In genomic region chr11:90363821-90364497, GRCm38 (mm10) we compare ENCODE assay signal across 11 mouse cellular contexts. TPM values are rescaled to one million over a fixed set of nuclear protein-coding genes. Genes with fewer than 3 reads are reported as not detected.
DNase-seq lines count a peak whose midpoint lies in the region; ATAC-seq and TF ChIP-seq lines count a peak whose summit lies in the region.
"Had no signal": no experiment of that assay in that cellular context is flagged by ENCODE, and none has a peak within 500 bp of the region (broad histone marks: within the 10 kb centered on the region; RNA-seq: fewer than 3 reads in every experiment).

No protein-coding gene starts in this region.

- intact Hi-C loops in gastrocnemius, adult 2 months (cut with DNase I): loop anchor here (2.0 kb wide), 1 partner anchor 27 kb away; the partner anchor contains the start of gene Hlf

- peak; percentile 94 for ATAC-seq in intestine, embryonic 16.5 days
- peak; percentile 78; the same call in 1 of the 2 replicates for ATAC-seq in stomach, postnatal 0 days (ENCODE audit: low FRiP score, low TSS enrichment)
- ATAC-seq: hindbrain, embryonic 16.5 days had no signal

- TF ChIP-seq EP300 in stomach, postnatal 0 days (optimal IDR thresholded peaks at IDR 0.05): no peak

- no peak overlapping the region for H3K4me3 ChIP-seq in gastrocnemius, adult 2 months
- H3K4me3 ChIP-seq in intestine, embryonic 16.5 days (ENCODE audit: low read length): no peak overlapping the region
- H3K4me3 ChIP-seq in liver, adult 2 months (ENCODE audit: insufficient read depth, low read depth, low read length): no peak overlapping the region
- no peak overlapping the region for H3K4me3 ChIP-seq in stomach, postnatal 0 days (ENCODE audit: low read depth, low read length)
- no peak overlapping the region for H3K4me3 ChIP-seq in midbrain, embryonic 10.5 days

- H3K4me1 ChIP-seq in intestine, embryonic 16.5 days (ENCODE audit: control insufficient read depth, insufficient read depth, low read length): peaks cover 20% of the 10 kb centered on the region
- peaks cover 29% of the 10 kb centered on the region for H3K4me1 ChIP-seq in liver, adult 2 months (ENCODE audit: control insufficient read depth, insufficient read depth, low read length)
- H3K4me1 ChIP-seq in stomach, postnatal 0 days (replicated peaks; ENCODE audit: control insufficient read depth, insufficient read depth): peaks cover 1% of the 10 kb centered on the region; the same call in 1 of the 2 replicates
- H3K4me1 ChIP-seq in midbrain, embryonic 10.5 days: peaks cover 27% of the 10 kb centered on the region

- H3K27me3 ChIP-seq in intestine, embryonic 16.5 days (replicated peaks; ENCODE audit: control insufficient read depth, insufficient read depth, low read length): no peaks in the 10 kb centered on the region
- H3K27me3 ChIP-seq in liver, adult 2 months (ENCODE audit: control insufficient read depth, insufficient read depth, low read length): no peaks in the 10 kb centered on the region
- H3K27me3 ChIP-seq in stomach, postnatal 0 days (ENCODE audit: control insufficient read depth, insufficient read depth, low read length): no peaks in the 10 kb centered on the region
- H3K27me3 ChIP-seq in midbrain, embryonic 10.5 days (ENCODE audit: low read depth, poor library complexity, severe bottlenecking): peaks cover 16% of the 10 kb centered on the region

- H3K9me3 ChIP-seq in intestine, embryonic 16.5 days (ENCODE audit: control insufficient read depth, low read length): no peaks in the 10 kb centered on the region
- H3K9me3 ChIP-seq in stomach, postnatal 0 days (ENCODE audit: control insufficient read depth, low read length): no peaks in the 10 kb centered on the region
- no peaks in the 10 kb centered on the region for H3K9me3 ChIP-seq in midbrain, embryonic 10.5 days (replicated peaks)

- H3K27ac ChIP-seq in gastrocnemius, adult 2 months: no peak overlapping the region; the same call in 1 of the 2 replicates
- no peak overlapping the region for H3K27ac ChIP-seq in intestine, embryonic 16.5 days (ENCODE audit: low read length)
- H3K27ac ChIP-seq in liver, adult 2 months (replicated peaks; ENCODE audit: insufficient read depth, low read depth, low read length): peak overlapping the region; percentile 80
- no peak overlapping the region for H3K27ac ChIP-seq in stomach, postnatal 0 days (replicated peaks)
- no peak overlapping the region for H3K27ac ChIP-seq in midbrain, embryonic 10.5 days (replicated peaks)

- peak; percentile 14 for DNase-seq in gastrocnemius, adult 2 months
- no peak for DNase-seq in gastrocnemius, adult 18-20 months (ENCODE audit: low spot score)
- DNase-seq in liver, adult 2 months (ENCODE audit: extremely low read depth, low read depth, low spot score): peak; percentile 99
- peak; percentile 41 for DNase-seq in stomach, postnatal 0 days (ENCODE audit: low spot score)
- no peak for DNase-seq in midbrain, embryonic 10.5 days (ENCODE audit: low spot score)
- DNase-seq in layer of hippocampus, postnatal 14 days (ENCODE audit: low spot score in 2 of 2): no peak
- DNase-seq in frontal cortex, postnatal 25 days (ENCODE audit: low spot score in 2 of 2): no peak
- DNase-seq: layer of hippocampus, adult 9-11 months had no signal

- H3K36me3 ChIP-seq in intestine, embryonic 16.5 days (ENCODE audit: control insufficient read depth, insufficient read depth, low read length): no peaks in the 10 kb centered on the region
- no peaks in the 10 kb centered on the region for H3K36me3 ChIP-seq in liver, adult 2 months (ENCODE audit: control insufficient read depth, insufficient read depth, low read length)
- no peaks in the 10 kb centered on the region for H3K36me3 ChIP-seq in stomach, postnatal 0 days (ENCODE audit: control insufficient read depth, insufficient read depth, low read length)
- H3K36me3 ChIP-seq in midbrain, embryonic 10.5 days: no peaks in the 10 kb centered on the region
- H3K36me3 ChIP-seq: G1E had no signal

- H3K4me2 ChIP-seq in intestine, embryonic 16.5 days (ENCODE audit: low read depth, low read length): no peak overlapping the region
- H3K4me2 ChIP-seq in stomach, postnatal 0 days (replicated peaks; ENCODE audit: low read depth): no peak overlapping the region

- H3K79me2 ChIP-seq in liver, adult 2 months (ENCODE audit: control insufficient read depth, insufficient read depth, low read length): peaks cover 5% of the 10 kb centered on the region; the same call in 1 of the 2 replicates

- no peak for TF ChIP-seq CTCF in gastrocnemius, adult 2 months (IDR thresholded peaks at IDR 0.05)
- TF ChIP-seq CTCF in liver, adult 2 months (IDR thresholded peaks at IDR 0.05; ENCODE audit: low read depth, low read length): no peak
- TF ChIP-seq CTCF in stomach, postnatal 0 days (IDR thresholded peaks at IDR 0.05; ENCODE audit: low read depth): no peak

- WGBS in intestine, embryonic 16.5 days: 82% methylated on average over 10 of the region's 10 CpGs
- 33% methylated on average over 10 of the region's 10 CpGs for WGBS in liver, adult 2 months
- 81% methylated on average over 10 of the region's 10 CpGs for WGBS in stomach, postnatal 0 days
- 78% methylated on average over 10 of the region's 10 CpGs for WGBS in midbrain, embryonic 10.5 days

- no peak for TF ChIP-seq POLR2A in liver, adult 2 months (IDR thresholded peaks at IDR 0.05; ENCODE audit: extremely low read depth, insufficient read depth, low read length)

- H3K9ac ChIP-seq in intestine, embryonic 16.5 days (ENCODE audit: low read depth, low read length): no peak overlapping the region
- no peak overlapping the region for H3K9ac ChIP-seq in liver, adult 2 months (ENCODE audit: low read depth, low read length)
- no peak overlapping the region for H3K9ac ChIP-seq in stomach, postnatal 0 days (ENCODE audit: low read length)

RNA-seq across cellular contexts. Expression of gene Hlf, which starts 26.7 kb away (rescaled TPM):
- 1 to 10 TPM; 3.7 to 8.3 TPM for total RNA-seq in gastrocnemius, adult 2 months (2021)
- 1 to 10 TPM; 6.6 to 8.0 TPM for total RNA-seq in gastrocnemius, adult 18-20 months (2021)
- 0.79 and 2.1 TPM in 2 replicates for polyA plus RNA-seq in intestine, embryonic 16.5 days (2015; fragmentation: Nextera tagmentation; extraction: Ambion mirVana)
- 12.1 and 13.7 TPM in 2 replicates for total RNA-seq in liver, adult 2 months (2014; rRNA removed)
- polyA plus RNA-seq in liver, adult 2 months (2012; rRNA removed): 18.3 and 25.2 TPM in 2 replicates
- 1.2 and 1.6 TPM in 2 replicates for polyA plus RNA-seq in stomach, postnatal 0 days (2015; fragmentation: Nextera tagmentation; extraction: Ambion mirVana)
- polyA plus RNA-seq in midbrain, embryonic 10.5 days (2016; fragmentation: Nextera tagmentation; extraction: Ambion mirVana): 1.5 and 3.3 TPM in 2 replicates
- 10 to 100 TPM; 31.8 to 40.4 TPM for total RNA-seq in layer of hippocampus, postnatal 14 days (2021)
- polyA plus RNA-seq: G1E had no signal

Comparison
In these comparisons a context has a peak if more than half of its experiments do, and no peak if none do; other contexts are left out.
1. DNase-seq: peak in gastrocnemius, adult 2 months (single experiment), liver, adult 2 months (single experiment) and stomach, postnatal 0 days (single experiment); none in gastrocnemius, adult 18-20 months (single experiment), midbrain, embryonic 10.5 days (single experiment), layer of hippocampus, postnatal 14 days (0 of 2) and frontal cortex, postnatal 25 days (0 of 2).